Mouse (Mus musculus) hindbrain, embryonic 13.5 days (tissue): ENCODE measurements around the gene Krtap4-9. TPM values are rescaled to one million over a fixed set of nuclear protein-coding genes. Genes with fewer than 3 reads are reported as not detected.

Source experiments
- polyA plus RNA-seq: library from polyadenylated mRNA; unstranded; fragments of >200 nt; fragmentation: Nextera tagmentation; extraction: Ambion mirVana; gene quantifications from 2 replicates; pipeline ENCODE4 v1.2.1, GENCODE M21; 2015

The Krtap4-9 gene
- polyA plus RNA-seq, 1 experiment from 2014 or later: not detected

Other genes with a start within 250 kb of the Krtap4-9 start
- gene Krt40, start 242.0 kb upstream of the Krtap4-9 start, polyA plus RNA-seq: not detected in 2 replicates
- gene Krtap3-3, start 234.3 kb upstream of the Krtap4-9 start, polyA plus RNA-seq: not detected in 2 replicates
- not detected in 2 replicates for gene Krtap3-2, start 228.3 kb upstream of the Krtap4-9 start, polyA plus RNA-seq
- not detected in 2 replicates for gene Gm11939, start 225.7 kb upstream of the Krtap4-9 start, polyA plus RNA-seq
- gene Krtap3-1, start 218.6 kb upstream of the Krtap4-9 start, polyA plus RNA-seq: not detected in 2 replicates
- not detected in 2 replicates for gene Krtap1-5, start 204.2 kb upstream of the Krtap4-9 start, polyA plus RNA-seq
- not detected in 2 replicates for gene Krtap1-4, start 201.5 kb upstream of the Krtap4-9 start, polyA plus RNA-seq
- gene Krtap1-3, start 193.9 kb upstream of the Krtap4-9 start, polyA plus RNA-seq: not detected in 2 replicates
- gene Krtap9-3, start 187.1 kb upstream of the Krtap4-9 start, polyA plus RNA-seq: not detected in 2 replicates
- gene Gm11938, start 181.9 kb upstream of the Krtap4-9 start, polyA plus RNA-seq: not detected in 2 replicates
- not detected in 2 replicates for gene Gm11937, start 175.0 kb upstream of the Krtap4-9 start, polyA plus RNA-seq
- gene Krtap2-4, start 170.4 kb upstream of the Krtap4-9 start, polyA plus RNA-seq: not detected in 2 replicates
- not detected in 2 replicates for gene Gm11562, start 164.8 kb upstream of the Krtap4-9 start, polyA plus RNA-seq
- gene Krtap4-1, start 157.0 kb upstream of the Krtap4-9 start, polyA plus RNA-seq: not detected in 2 replicates
- not detected in 2 replicates for gene Krtap4-2, start 150.1 kb upstream of the Krtap4-9 start, polyA plus RNA-seq
- gene Krtap4-7, start 141.1 kb upstream of the Krtap4-9 start, polyA plus RNA-seq: not detected in 2 replicates
- gene Gm11555, start 135.0 kb upstream of the Krtap4-9 start, polyA plus RNA-seq: not detected in 2 replicates
- not detected in 2 replicates for gene Gm11563, start 126.2 kb upstream of the Krtap4-9 start, polyA plus RNA-seq
- gene Krtap4-6, start 119.2 kb upstream of the Krtap4-9 start, polyA plus RNA-seq: not detected in 2 replicates
- not detected in 2 replicates for gene Gm14190, start 94.5 kb upstream of the Krtap4-9 start, polyA plus RNA-seq
- not detected in 2 replicates for gene Gm14180, start 50.9 kb upstream of the Krtap4-9 start, polyA plus RNA-seq
- not detected in 2 replicates for gene Gm11595, start 12.3 kb upstream of the Krtap4-9 start, polyA plus RNA-seq
- not detected in 2 replicates for gene Krtap4-8, start 4.5 kb upstream of the Krtap4-9 start, polyA plus RNA-seq
- not detected in 2 replicates for gene Gm11596, start 8.3 kb downstream of the Krtap4-9 start, polyA plus RNA-seq
- gene Gm11569, start 13.7 kb downstream of the Krtap4-9 start, polyA plus RNA-seq: not detected in 2 replicates
- not detected in 2 replicates for gene Gm11554, start 19.2 kb downstream of the Krtap4-9 start, polyA plus RNA-seq
- not detected in 2 replicates for gene Krtap4-13, start 24.7 kb downstream of the Krtap4-9 start, polyA plus RNA-seq
- not detected in 2 replicates for gene Gm11564, start 30.5 kb downstream of the Krtap4-9 start, polyA plus RNA-seq
- not detected in 2 replicates for gene 2300003K06Rik, start 52.9 kb downstream of the Krtap4-9 start, polyA plus RNA-seq
- gene Krtap4-16, start 66.4 kb downstream of the Krtap4-9 start, polyA plus RNA-seq: not detected in 2 replicates
- not detected in 2 replicates for gene Gm11568, start 72.7 kb downstream of the Krtap4-9 start, polyA plus RNA-seq
- not detected in 2 replicates for gene Gm11559, start 79.3 kb downstream of the Krtap4-9 start, polyA plus RNA-seq
- gene Krtap9-1, start 88.2 kb downstream of the Krtap4-9 start, polyA plus RNA-seq: not detected in 2 replicates
- not detected in 2 replicates for gene Gm11567, start 94.0 kb downstream of the Krtap4-9 start, polyA plus RNA-seq
- not detected in 2 replicates for gene Krtap31-1, start 122.7 kb downstream of the Krtap4-9 start, polyA plus RNA-seq
- not detected in 2 replicates for gene Gm11565, start 129.6 kb downstream of the Krtap4-9 start, polyA plus RNA-seq
- not detected in 2 replicates for gene Krtap31-2, start 151.1 kb downstream of the Krtap4-9 start, polyA plus RNA-seq
- not detected in 2 replicates for gene Krtap9-5, start 163.3 kb downstream of the Krtap4-9 start, polyA plus RNA-seq
- not detected in 2 replicates for gene Krtap29-1, start 193.9 kb downstream of the Krtap4-9 start, polyA plus RNA-seq
- gene Krtap16-1, start 201.4 kb downstream of the Krtap4-9 start, polyA plus RNA-seq: 0.09 and 0.13 TPM in 2 replicates
- gene Krtap17-1, start 208.8 kb downstream of the Krtap4-9 start, polyA plus RNA-seq: 0.45 TPM in 1 of 2 replicates, not detected in the other
- not detected in 2 replicates for gene Krt33a, start 231.0 kb downstream of the Krtap4-9 start, polyA plus RNA-seq
- gene Krt33b, start 244.7 kb downstream of the Krtap4-9 start, polyA plus RNA-seq: not detected in 2 replicates